Mouse (Mus musculus): ENCODE results near the gene Tacc3. TPM values are rescaled to one million over a fixed set of nuclear protein-coding genes. Genes with fewer than 3 reads are reported as not detected.

Tacc3 gene
- total RNA-seq, 2 experiments from 2014 or later: 12.4 to 14.1 TPM

DNA sequence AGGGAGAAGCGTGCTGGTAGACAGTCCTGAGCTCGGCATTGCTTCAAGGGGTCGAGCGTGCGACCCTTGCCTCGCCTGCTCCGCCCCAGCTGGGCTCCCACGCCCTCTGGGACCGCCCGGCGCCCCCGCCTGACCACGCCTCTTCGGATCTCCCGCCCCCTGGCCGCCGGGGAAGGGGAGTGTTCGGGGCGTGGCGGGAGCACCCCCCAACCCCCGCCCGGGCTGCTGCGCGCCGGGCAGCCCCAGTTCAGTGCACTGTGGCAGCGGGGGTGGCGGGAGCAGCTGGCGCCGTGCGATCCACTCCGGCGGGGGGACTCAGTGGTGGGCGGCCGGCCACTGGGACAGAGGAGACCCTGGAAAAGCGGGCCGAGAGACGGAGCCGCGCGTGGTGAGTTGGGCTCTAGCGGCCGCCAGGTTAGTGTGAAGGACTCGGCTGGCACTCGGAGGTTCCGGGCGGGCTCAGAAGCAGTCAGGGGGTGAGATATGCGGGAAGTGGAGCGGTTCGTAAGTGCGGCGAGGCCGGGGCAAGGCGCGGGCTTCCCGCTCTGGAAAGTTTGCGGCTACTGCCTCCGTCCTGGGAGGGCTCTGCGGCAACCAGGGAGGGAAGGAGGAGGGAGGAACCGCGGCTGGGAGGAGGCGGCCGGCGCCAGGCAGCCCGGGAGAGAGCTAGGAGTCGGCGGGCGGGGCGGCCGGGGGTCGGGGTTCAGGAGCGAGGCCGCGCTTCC, 63.8 kb downstream of the Tacc3 start, which contains the start of gene Fgfr3:
Gene Fgfr3, plus strand, starts transcription at position 134 of the 725 bp plus-strand sequence.
- peak; percentile 54 to 72 for DNase-seq (ENCODE audit: low spot score in 2 of 2)

DNA sequence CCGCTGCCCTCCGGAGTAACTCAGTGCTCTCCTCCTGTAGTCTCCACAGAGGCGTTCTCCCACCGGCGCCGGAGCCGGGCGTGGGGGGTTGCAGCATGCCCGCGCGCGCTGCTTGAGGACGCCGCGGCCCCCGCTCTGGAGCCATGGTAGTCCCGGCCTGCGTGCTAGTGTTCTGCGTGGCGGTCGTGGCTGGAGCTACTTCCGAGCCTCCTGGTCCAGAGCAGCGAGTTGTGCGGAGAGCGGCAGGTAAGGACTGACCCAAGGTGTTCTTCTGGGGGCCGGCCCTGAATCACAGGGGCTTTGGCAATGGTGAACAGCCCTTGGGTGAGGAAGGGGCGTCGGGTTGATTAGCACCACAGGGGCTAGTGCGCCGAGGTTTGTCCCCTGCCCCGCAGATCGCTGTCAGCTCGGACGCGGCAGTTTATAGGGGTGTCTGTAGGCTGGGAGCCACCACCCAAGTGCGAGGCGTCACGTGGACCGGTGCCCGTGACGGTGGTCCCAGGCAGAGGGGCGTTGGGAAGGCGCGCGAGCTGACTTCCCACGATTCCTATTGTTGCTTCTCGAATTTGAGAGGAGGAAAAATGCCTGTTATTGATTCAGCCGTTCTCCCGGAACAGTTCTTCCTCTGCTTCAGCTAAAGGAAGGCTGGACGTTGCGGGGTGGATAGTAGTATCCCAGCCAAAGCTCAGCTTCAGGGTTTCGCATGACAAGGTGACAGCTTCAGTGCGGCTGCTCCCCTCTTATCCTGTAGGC, 64.5 kb downstream of the Tacc3 start:
- DNase-seq (ENCODE audit: low spot score in 2 of 2): no peak

DNA sequence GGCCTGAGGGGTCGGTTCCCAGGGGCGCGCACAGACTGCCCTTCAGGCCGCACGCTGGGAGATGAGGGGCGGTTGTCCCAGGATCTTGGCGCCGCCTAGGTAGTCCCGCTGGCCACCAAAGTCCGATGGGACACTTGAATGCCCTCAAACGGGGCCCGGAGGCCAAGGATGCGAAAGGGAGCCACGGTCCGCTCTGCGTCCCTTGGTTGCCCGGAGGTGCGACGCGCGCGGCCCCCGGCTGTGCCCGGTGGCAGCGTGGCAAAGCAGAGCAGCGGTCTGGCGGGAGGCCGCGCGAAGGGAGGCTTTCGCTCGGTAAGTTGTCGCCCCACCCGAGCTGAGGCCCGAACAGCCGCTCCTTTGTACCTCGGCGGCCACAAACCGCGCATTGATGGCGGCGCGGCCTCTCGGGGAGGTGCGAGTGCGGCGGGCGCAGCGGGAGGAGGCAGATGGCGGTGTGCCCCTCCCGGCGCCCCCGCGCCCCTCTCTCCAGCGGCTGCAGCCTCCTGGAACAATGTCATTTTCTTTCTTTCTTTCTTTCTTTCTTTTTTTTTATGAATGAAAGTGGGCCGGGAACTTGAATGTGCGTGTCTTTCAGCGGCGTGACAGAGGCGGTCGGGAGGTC, 65.2 kb downstream of the Tacc3 start:
- DNase-seq (ENCODE audit: low spot score in 2 of 2): peak in 1 of 2 experiments; percentile 56

DNA sequence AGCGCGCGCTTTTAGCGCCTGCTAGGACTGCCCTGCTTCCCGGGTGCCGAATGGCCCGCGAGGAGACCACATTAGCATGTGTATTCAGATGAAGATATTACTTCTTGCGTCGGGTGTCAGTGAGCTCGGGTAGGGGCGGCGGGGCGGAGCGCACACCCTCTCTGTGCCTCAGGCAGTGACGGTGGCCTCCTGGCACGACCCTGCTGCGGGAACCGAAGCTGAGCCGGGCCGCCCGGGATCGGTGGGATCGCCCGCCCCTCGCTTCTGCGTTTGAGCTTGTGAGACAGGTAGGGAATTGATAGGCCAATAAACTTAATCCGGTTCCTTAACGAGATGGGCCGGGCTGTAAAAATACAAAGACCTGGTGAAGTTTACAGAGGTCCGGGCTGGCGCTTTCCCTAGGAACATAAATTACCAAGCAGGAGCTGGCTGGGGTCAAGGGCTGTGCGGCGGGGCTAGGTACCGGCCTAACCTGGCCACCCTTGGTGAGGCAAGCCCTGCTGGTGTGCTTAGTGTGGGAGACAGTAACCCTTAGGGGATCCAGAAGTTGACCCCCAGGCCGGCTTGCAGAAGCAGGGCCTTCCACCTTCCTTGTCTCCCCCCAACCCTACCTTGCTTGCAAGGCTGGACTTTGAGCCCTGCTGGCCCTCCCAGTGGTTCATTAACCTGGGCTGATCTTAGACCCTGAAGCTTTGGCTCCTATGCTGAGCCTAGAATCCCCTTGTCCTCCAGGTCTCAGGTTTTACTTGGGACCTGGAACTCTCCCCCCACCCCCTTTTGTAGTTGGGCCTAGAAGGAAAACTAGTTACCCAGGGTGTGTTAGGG, 65.9 kb downstream of the Tacc3 start:
- DNase-seq (ENCODE audit: low spot score in 2 of 2): no peak

DNA sequence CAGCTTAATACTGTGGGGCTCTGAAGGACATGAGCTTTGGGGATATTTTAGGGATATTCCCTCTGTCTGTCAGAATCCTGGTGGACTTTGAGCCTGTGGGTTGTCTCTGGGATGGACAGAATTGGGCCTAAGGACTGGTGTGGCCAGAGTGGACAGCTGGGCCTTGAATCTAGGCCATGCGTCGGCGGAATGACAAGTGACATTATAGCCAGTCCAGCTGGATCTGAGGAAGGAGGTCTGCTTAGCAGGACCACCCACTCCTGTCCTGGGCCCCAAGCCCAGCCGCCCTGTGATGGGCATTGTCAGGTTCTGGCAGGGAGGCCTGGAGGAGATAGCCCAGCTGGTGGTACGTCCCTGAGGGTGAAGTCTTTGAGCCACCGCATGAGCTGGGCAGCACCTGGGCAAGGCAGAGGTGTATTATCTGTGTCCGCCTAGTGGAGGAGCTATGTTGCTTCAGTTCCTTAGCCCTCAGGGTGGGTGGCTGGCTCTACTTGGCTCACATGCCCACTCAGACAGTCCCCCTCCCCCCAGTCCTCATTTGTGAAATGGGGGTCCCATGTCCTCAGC, 68.2 kb downstream of the Tacc3 start:
- DNase-seq (ENCODE audit: low spot score in 2 of 2): peak; percentile 61 to 72

DNA sequence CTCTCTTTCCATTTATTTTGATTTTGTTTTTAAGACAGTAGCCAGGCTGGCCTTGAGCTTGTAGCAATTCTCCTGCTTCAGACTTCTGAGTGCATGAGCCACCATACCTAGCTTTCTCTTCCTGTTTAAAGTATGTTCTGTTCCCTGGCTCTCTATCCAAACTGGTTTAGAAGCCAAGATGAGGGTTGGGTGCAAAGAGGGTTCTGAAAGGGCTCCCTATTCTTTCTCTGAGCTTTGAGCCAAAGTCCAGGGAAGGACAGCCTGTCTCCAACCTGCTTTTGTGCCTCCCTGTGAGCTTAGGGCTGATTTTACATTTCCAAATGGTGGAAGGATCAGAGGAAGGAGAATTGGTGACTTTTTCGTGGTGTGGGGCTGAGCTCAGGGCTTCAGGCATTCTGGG, 69.0 kb downstream of the Tacc3 start:
- no peak for DNase-seq (ENCODE audit: low spot score in 2 of 2)

Other genes starting within 250 kb of the Tacc3 start
- not detected for gene Nkx1-1, start 224.2 kb upstream of the Tacc3 start, total RNA-seq (2021)
- gene Fam53a, start 28.5 kb upstream of the Tacc3 start, total RNA-seq (2021): 10 to 100 TPM; 20.4 to 24.0 TPM
- gene Gm9903, start 28.2 kb upstream of the Tacc3 start, total RNA-seq (2021): under 1 TPM in 1 of 2 experiments, not detected in 1; 0.73 TPM
- 10 to 100 TPM; 28.7 to 31.7 TPM for gene Slbp, start 5.6 kb upstream of the Tacc3 start, total RNA-seq (2021)
- gene Tmem129, start 288 bp downstream of the Tacc3 start, total RNA-seq (2021): 10 to 100 TPM; 21.4 to 22.4 TPM
- 100 to 1,000 TPM; 123 to 134 TPM for gene Fgfr3, start 63.5 kb downstream of the Tacc3 start, total RNA-seq (2021)
- 100 to 1,000 TPM; 105 to 106 TPM for gene Letm1, start 124.7 kb downstream of the Tacc3 start, total RNA-seq (2021)
- gene Nsd2, start 162.6 kb downstream of the Tacc3 start, total RNA-seq (2021): 100 to 1,000 TPM; 131 to 143 TPM

Measured in layer of hippocampus, postnatal 10 days (tissue).